Mouse (Mus musculus) ES-E14 (cell line): ENCODE measurements around the gene Olfr1061. TPM values are rescaled to one million over a fixed set of nuclear protein-coding genes. Genes with fewer than 3 reads are reported as not detected.
"Not testable (repeated sequence)": the region's sequence is repeated elsewhere in the genome, so short reads cannot be mapped to it uniquely, and the experiment has no call there.

Source experiments
- DNase-seq: peaks from one replicate; pipeline ENCODE4 v3.0.0-alpha.2; 2013; ENCODE audit warnings: low read depth, low spot score
- H3K27ac ChIP-seq: 2 replicates; pipeline ENCODE4 v1.5.1; 2012; ENCODE audit warnings: low read depth, mild to moderate bottlenecking, low read length, moderate library complexity, mixed read lengths; ENCODE audit not compliant: poor library complexity, insufficient read depth, severe bottlenecking
- H3K36me3 ChIP-seq: 2 replicates; pipeline ENCODE4 v1.6.1; 2012; ENCODE audit warnings: mild to moderate bottlenecking, low read length, moderate library complexity, mixed read lengths; ENCODE audit not compliant: control insufficient read depth, poor library complexity, insufficient read depth, severe bottlenecking
- H3K4me1 ChIP-seq, 2 experiments: fragments of 150-350 bp in 1 of 2; sonication (generic) in 1 of 2; 2 replicates each; pipeline ENCODE4 v1.6.1; 2012; ENCODE audit warnings: low read length in 2 of 2, mild to moderate bottlenecking in 1 of 2, mixed read lengths in 1 of 2; ENCODE audit not compliant: control insufficient read depth in 2 of 2, insufficient read depth in 2 of 2, poor library complexity in 1 of 2
- H3K4me3 ChIP-seq, 2 experiments: fragments of 150-350 bp in 1 of 2; sonication (generic) in 1 of 2; 2 replicates each; pipeline ENCODE4 v1.5.1; 2012; ENCODE audit warnings: low read length in 2 of 2, low read depth in 1 of 2, mild to moderate bottlenecking in 1 of 2, mixed read lengths in 1 of 2; ENCODE audit not compliant: insufficient read depth in 1 of 2, poor library complexity in 1 of 2, severe bottlenecking in 1 of 2
- H3K9ac ChIP-seq: 2 replicates; pipeline ENCODE4 v1.6.1; 2012; ENCODE audit warnings: low read depth, mild to moderate bottlenecking, low read length, mixed read lengths; ENCODE audit not compliant: poor library complexity, insufficient read depth, severe bottlenecking
- H3K9me3 ChIP-seq: fragments of 150-350 bp; sonication (generic); 2 replicates; pipeline ENCODE4 v1.6.1; 2012; ENCODE audit warnings: low read depth, mild to moderate bottlenecking, low read length; ENCODE audit not compliant: control insufficient read depth, insufficient read depth
- CHD2 ChIP-seq: IDR thresholded peaks from 2 replicates; pipeline ENCODE4 v1.6.1; 2014; ENCODE audit warnings: mild to moderate bottlenecking, low read depth, low read length, inconsistent platforms
- HCFC1 ChIP-seq: IDR thresholded peaks from 2 replicates; pipeline ENCODE4 v1.6.1; 2012; ENCODE audit warnings: low read length, inconsistent platforms, borderline replicate concordance; ENCODE audit not compliant: insufficient read depth
- MAFK ChIP-seq: IDR thresholded peaks from 2 replicates; pipeline ENCODE4 v1.6.1; 2014; ENCODE audit warnings: mild to moderate bottlenecking, low read depth, low read length, inconsistent platforms; ENCODE audit not compliant: insufficient read depth
- ZC3H11A ChIP-seq: IDR thresholded peaks from 2 replicates; pipeline ENCODE4 v1.6.1; 2012; ENCODE audit warnings: low read depth, mild to moderate bottlenecking, inconsistent platforms, low read length, borderline replicate concordance
- ZNF384 ChIP-seq: IDR thresholded peaks from 2 replicates; pipeline ENCODE4 v1.6.1; 2012; ENCODE audit warnings: low read depth, low read length, inconsistent platforms
- in situ Hi-C, 2 experiments: fragments of 600-800 bp; cut with MboI; formaldehyde crosslinking; loops; one replicate each; pipeline ENCODE4 v1.15.1; 2025; ENCODE audit warnings: low sequenced_read_pairs in 2 of 2, inconsistent platforms in 1 of 2; ENCODE audit not compliant: unreplicated experiment in 2 of 2
- total RNA-seq: library from RNA; depleted of rRNA; stranded (reverse); fragments of 300-350 nt; gene quantifications from 2 replicates; pipeline ENCODE4 v1.2.3, GENCODE M21; 2012; rRNA removed

The Olfr1061 gene
- total RNA-seq: not detected in 2 replicates

DNA sequence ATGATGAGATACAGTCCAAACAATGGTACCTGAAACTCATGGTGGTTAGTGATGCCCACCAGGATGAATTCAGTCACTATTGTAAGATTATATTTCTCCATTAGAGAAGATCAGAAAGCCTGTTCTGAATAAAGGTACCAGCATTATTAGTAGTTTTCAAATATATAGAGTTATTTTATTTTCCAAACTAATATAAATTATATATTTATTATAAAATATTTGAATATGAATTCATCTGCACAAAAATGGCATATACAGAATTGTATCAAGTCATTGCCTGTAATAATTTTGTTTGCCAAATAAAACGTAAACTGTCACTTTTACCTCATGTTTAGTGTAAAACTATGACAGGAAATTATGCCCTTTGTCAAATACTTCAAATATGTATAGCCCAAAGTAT lies at the start of gene Olfr1061:
TSS of gene Olfr1061 (minus strand) at position 101 of the 400 bp plus-strand sequence.
- Histone ChIP-seq H3K4me1 (no peaks in the 10 kb centered on the region), H3K9ac (no peak within 1 kb of the TSS), H3K27ac (no peak within 1 kb of the TSS), H3K4me3 (no peak within 1 kb of the TSS), H3K9me3 (no peaks in the 10 kb centered on the region), H3K36me3 (no peaks in the 10 kb centered on the region)
- TF ChIP-seq MAFK: no peak
- TF ChIP-seq ZC3H11A: no peak
- TF ChIP-seq CHD2: no peak
- TF ChIP-seq ZNF384: no peak
- TF ChIP-seq HCFC1: no peak
- DNase-seq: no peak
- in situ Hi-C loops: no loop called here

DNA sequence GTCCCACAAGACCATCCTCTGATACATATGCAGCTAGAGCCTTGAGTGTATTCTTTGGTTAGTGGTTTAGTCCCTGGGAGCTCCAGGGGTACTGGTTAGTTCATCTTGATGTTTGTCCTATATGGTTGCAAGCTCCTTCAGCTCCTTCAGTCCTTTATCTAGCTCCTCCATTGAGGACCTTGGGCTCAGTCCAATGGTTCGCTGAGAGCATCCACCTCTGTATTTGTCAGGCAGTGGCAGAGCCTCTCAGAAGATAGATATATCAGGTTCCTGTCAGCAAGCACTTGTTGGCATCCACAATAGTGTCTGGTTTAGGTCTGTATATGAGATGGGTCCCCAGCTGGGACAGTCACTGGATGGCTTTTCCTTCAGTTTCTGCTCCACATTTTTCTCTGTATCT lies 46.6 kb upstream of the Olfr1061 start:
- H3K36me3 ChIP-seq: no peaks in the 10 kb centered on the region
- no peak for DNase-seq
- no peak overlapping the region for H3K27ac ChIP-seq
- TF ChIP-seq ZNF384 (no peak), ZC3H11A (no peak)
- in situ Hi-C loops: loop anchor here in 1 of 2 experiments (10.0 kb wide), 1 partner anchor 736 kb away; no protein-coding TSS in a partner anchor
- H3K9me3 ChIP-seq: no peaks in the 10 kb centered on the region
- no peaks in the 10 kb centered on the region for H3K4me1 ChIP-seq
- no peak overlapping the region for H3K9ac ChIP-seq
- no peak overlapping the region for H3K4me3 ChIP-seq

DNA sequence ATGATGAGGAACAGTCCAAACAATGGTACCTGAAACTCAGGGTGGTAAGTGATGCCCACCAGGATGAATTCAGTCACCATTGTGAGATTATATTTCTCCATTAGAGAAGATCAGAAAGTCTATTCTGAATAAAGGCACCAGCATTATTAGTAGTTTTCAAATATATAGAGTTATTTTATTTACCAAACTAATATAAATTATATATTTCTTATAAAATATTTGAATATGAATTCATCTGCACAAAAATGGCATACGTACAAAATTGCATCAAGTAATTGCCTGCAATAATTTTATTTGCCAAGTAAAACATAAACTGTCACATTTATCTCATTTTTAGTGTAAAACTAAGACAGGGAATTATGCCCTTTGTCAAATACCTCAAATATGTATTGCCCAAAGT lies 42.3 kb upstream of the Olfr1061 start, which contains the start of gene Olfr1066:
TSS of gene Olfr1066 (minus strand) at position 101 of the 400 bp plus-strand sequence.
- no peak for DNase-seq
- no peaks in the 10 kb centered on the region for H3K4me1 ChIP-seq
- no peaks in the 10 kb centered on the region for H3K9me3 ChIP-seq
- H3K27ac ChIP-seq: no peak within 1 kb of the TSS
- H3K9ac ChIP-seq: no peak within 1 kb of the TSS
- H3K36me3 ChIP-seq: no peaks in the 10 kb centered on the region
- TF ChIP-seq CHD2 (no peak), HCFC1 (no peak), MAFK (no peak), ZNF384 (no peak), ZC3H11A (no peak)
- in situ Hi-C loops: no loop called here
- H3K4me3 ChIP-seq: no peak within 1 kb of the TSS

DNA sequence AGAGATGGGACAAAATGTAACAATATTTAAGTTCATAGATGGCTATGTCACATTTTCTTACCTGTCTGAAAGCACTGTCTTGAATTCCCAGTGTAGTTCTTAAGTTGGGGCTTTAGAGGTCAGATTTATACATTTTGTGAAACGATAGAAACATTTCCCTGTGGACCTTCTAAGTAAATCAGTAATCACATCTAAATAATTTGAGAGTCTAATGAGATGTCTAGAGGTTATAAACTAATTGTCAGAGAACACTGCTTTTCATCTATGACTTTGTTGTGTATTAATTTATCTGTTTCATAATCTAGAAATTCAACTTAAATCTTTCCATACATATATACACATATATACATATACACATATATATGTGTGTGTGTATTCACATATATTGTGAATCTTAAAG lies 36.6 kb upstream of the Olfr1061 start, which contains the start of gene Olfr1065:
TSS of gene Olfr1065 (minus strand) at position 101 of the 400 bp plus-strand sequence.
- H3K36me3 ChIP-seq, H3K4me3 ChIP-seq, H3K9ac ChIP-seq, H3K9me3 ChIP-seq, DNase-seq, in situ Hi-C loops, H3K27ac ChIP-seq, H3K4me1 ChIP-seq: not testable (repeated sequence)

- in situ Hi-C loops, H3K9ac ChIP-seq, H3K27ac ChIP-seq, H3K36me3 ChIP-seq, H3K4me3 ChIP-seq, H3K9me3 ChIP-seq, H3K4me1 ChIP-seq: not testable (repeated sequence)
- DNase-seq: peak; percentile 50
These were observed 28.3 kb upstream of the Olfr1061 start for GRCm38 (mm10) chr2:86442101-86442500.

DNA sequence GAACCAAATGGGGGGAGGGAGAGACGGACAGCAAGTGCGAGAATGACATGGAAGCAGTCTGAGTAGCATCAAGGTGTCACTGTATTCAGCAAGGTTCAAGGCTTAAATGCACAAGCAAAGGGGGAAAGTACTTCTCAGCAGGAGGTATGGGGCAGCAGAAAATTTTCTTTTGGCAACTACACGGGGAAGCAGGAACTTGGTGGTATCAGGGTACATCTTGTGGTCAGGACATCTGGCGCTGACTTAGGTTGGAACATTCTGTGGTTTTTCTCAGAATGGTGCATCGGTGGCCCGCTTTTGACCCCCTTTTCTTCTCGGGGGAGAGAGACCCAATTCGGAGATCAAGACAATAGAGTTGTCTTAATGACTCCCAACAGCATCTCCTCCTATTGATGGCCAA lies 14.7 kb upstream of the Olfr1061 start:
- DNase-seq, in situ Hi-C loops, H3K27ac ChIP-seq, H3K9me3 ChIP-seq, H3K36me3 ChIP-seq, H3K9ac ChIP-seq, H3K4me1 ChIP-seq, H3K4me3 ChIP-seq: not testable (repeated sequence)

GRCm38 (mm10) chr2:86426649-86427048 lies 12.8 kb upstream of the Olfr1061 start, which contains the start of gene Olfr1062:
TSS of gene Olfr1062 (minus strand) at chr2:86426749.
- H3K9me3 ChIP-seq, H3K27ac ChIP-seq, H3K4me1 ChIP-seq, H3K9ac ChIP-seq, DNase-seq, in situ Hi-C loops, H3K36me3 ChIP-seq, H3K4me3 ChIP-seq: not testable (repeated sequence)
